Mouse (Mus musculus) embryo, embryonic 9.5 days (tissue): ENCODE results near the gene Gm29133.

Experiments used
- DNase-seq: peaks from one replicate; pipeline ENCODE4 v3.0.0-alpha.2; 2017; ENCODE audit errors: extremely low spot score

The Gm29133 gene

DNA sequence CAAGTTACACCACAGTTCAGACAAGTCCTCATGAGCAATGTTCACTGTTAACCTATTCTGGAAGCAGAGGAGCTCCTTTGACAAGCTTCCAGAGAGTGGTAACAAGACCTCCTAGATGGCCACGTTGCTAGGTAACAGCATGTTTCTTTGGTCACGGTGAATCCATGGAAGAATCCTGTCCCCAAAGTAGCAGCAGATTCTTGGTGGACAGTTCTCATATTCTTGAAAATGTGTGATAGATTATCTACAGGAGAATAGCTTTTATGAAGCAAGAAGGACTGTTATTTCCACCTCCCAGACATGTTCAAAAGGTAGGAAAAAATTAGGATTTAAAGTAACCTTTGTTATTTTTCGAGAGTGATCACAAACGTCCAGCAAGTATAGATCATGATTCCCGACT is at the start of gene Gm29133:
Gm29133 (plus strand) TSS at position 301 of the 400 bp plus-strand sequence.
- peak; percentile 6 for DNase-seq

DNA sequence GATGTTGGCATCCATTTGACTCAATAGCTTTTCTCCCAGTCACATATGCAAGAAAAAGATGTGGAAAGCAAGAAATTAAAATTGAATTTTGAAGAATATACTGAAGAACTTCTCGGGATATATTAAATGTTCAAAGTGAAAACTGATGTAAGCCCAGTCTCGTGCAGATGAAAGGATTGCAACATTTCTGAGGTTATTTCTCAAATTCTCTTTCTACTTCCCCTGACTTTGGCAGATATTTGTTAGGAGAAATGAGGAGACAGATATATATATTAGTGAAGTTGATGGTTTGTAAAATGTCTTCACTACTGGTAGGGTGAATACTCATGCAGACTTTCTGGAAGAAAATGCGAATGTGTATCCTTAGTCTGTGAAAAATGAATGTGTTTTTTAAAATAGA is 48.9 kb upstream of the Gm29133 start:
- no peak for DNase-seq

DNA sequence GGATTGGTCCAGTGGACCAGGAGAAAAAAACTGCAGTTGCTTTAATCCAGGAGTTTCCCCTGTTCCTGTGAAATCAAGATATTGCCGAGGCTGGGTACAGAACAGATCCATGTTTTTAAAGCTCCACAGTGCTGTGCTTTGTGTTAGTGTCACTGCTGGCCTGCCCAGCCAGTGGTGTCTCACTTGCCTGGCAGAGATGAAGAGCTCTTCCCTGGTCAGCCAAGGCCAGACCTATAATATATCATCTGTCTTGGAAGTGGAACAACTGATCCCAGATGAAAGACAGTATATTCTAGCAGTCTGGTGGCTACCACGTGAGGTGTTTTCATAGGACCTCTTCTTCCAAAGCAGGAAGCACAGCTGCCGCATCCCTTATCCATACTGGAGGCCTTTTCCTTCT is 46.7 kb upstream of the Gm29133 start:
- DNase-seq: no peak

DNA sequence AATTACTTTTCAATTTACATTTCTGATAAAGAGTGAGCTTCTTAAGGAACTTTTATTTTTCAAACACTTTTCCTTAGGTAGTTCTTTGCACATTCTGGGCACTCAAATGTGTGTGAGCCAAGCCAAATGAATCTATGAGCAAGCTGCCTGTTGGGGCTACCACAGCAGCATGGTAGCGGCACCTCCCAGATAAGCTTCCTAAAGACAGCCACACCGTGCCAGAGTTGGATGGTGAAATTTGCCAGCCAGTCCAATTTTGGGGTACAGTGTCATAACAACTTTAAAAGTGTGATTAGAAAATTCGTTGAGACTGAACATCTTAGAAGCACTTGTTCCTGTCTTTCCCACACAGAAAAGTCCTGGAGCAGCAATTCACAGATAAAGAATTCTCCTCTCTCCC is 41.5 kb upstream of the Gm29133 start:
- DNase-seq: no peak

DNA sequence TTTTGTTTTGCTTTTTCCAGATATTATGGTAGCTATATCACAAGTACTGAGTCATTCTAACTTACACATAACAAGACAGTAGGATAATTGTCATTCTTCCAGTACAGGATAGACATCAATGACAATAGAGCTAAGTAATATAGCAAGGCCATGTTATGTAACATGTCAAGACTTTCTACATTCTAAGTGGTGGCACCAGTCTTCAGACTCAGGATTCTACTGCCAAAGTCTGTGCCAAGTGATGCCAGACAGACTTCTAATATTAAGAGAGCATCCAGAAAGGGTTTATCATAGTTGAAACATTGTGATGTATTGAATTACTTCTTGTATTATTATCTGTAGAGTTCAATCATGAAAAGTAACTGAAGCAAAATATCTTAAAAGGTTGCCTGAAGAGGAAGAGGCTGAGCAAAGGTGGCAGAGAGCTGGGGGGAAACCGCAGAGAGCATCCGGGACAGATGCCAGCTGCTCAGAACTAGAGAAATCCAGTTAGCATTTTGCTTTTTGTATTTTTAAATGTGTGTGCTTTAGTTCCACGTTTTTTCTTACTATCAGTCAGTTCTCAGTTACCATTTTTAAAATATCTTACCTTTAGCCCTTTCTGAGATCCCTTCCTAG is 34.2 kb upstream of the Gm29133 start:
- DNase-seq: no peak

DNA sequence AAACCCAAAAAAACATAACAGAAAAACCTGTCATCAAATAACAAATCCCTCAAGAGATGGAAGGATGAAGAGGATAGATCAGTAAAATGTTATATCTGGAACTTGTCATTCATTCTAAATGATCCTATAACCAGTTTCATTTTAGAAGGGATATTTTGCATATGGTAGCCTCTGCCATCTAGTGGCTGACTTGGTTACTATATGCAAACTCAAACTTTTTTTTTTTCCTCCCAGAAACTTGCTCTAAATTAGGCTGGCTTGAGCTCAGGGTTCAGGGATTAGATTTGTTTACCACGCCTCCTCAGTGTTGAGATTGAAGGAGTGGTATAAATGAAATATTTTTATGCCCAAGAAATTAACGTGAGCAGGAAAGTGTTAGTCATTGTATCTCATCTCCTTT is 27.3 kb upstream of the Gm29133 start:
- no peak for DNase-seq

DNA sequence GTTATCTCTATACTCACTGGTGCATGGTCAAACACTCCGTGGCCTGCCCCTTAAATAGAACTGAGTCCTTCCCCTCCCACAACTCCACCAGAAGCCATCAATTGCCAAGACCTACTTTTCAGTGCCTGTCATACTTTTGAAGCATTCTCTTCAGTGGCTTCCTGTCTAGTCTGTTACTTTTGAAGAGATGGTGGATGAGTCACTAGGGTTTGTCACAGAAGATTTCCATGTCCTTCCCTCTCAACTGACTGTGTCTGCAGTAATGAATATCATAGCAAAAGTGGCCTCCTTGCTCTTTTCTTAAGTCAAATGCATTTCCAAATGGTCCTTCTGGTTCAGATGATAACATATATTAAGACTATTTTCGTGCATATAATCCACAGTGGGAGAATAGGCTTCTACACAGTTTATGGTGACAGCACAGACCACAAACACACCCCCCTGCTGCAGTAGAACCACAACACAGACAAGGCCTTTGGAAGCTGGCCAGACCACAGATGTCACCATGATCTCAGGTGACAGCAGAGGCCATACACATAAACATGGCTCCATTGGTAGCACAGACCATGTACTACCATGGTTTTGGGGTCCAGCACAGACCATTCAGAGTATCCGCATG is 16.9 kb upstream of the Gm29133 start:
- no peak for DNase-seq

DNA sequence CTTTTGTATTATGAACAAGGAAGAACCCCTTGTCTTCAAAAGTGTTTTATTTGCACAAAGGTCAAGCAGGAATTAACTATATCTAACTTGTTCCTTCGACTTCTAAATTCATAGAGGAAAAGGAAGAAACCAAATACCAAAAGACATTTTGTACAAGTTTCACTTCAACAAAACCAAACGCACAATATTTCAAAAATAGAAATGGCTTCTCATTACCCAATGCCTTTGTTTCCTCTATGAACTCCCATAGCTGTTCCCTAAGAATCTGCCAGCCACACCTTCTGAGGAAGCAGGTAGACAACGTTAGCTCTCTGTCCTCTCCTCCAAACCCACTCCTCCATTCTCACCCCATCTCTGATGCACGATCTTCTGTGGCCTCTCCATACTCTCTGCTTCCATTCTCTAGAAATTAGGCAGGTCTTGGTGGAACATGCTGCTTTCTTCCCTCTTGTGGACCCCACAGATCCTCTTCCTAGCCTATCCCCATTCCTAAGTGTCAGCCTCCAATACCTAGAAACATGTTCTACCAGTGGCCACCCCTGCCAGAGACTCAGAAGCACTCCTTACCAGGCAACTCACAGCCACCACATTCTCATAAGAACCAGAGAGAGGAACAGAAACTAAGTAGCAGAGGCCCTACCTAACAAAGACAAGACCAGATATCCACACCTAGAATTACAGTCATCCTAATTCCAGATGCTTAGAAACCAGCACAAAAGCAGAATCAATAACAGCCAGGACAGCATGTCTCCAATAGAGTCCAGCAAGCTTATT is 4.1 kb upstream of the Gm29133 start:
- DNase-seq: no peak

DNA sequence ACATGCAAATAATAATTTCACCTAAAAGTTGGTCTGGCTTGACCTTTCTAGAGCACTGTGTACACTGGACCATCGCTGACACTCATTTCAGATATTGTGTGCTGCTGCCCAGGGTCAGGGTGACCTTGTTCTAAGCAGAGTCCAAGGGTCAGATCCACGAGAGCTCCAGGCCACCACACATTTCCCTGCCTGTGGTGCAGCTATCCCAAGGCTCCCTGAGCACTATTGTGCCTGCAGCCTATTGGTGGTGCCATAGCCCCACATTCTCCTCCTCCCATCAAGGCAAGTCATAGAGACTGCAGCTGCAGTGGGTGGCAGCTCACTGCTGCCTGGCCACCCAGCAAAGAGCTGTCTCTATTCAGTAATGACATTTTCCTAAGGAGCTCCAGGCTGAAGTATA is 2.7 kb upstream of the Gm29133 start:
- no peak for DNase-seq

DNA sequence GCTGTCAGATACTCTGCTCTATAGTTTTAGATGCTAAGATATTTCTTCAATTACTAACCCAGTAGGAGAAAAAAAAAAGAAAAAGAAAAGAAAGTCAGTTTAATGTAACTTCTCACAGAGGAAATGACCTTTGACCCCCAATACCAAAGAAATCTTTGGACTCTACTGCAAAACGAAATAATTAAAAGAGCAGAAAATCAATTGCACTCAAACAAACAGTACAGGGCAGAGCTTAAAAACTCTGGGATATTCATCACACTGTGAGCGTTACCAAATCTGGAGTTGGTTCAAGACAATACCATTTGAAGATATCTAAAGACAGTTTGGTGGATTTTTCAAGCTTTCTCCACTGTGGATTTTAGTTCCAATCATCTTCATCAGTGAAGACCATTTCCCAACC is 15.4 kb downstream of the Gm29133 start:
- no peak for DNase-seq

DNA sequence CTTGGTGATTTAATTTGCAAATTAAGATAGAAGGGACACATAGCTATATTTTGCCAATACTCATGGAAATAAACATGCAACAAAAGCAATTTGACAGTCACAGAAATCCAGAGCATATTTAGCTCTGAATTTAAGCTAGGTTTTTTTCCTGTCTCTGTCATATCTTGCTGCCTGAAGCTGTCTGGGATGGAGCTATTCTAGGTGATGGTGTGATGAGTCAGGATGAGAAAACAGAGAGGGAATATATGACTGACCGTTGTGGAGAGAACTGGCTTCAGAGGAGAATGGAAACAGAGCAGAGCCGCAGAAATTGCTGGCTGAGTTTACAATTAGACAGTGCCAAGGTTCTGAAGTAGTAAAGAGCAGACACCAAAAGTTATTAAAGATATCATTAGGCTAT is 26.3 kb downstream of the Gm29133 start:
- DNase-seq: no peak

DNA sequence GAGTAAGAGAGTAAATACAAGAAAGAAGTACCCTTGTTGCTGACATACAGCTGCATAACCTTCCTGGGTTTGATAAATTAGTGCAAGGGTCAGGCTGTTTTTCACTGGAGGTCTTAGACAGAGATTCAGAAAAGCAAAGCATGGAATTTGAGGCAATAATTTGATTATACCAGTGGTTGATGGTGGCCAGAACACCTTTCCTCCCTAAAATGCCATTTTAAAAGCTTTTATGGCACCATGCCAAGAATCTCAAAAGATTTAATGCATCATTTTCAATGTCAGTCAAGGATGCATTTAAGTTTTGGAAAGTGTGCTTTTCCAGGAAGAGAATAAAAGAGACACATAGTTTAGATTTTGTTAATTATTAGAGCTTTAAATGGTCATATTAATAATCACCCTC is 60.0 kb downstream of the Gm29133 start:
- no peak for DNase-seq

DNA sequence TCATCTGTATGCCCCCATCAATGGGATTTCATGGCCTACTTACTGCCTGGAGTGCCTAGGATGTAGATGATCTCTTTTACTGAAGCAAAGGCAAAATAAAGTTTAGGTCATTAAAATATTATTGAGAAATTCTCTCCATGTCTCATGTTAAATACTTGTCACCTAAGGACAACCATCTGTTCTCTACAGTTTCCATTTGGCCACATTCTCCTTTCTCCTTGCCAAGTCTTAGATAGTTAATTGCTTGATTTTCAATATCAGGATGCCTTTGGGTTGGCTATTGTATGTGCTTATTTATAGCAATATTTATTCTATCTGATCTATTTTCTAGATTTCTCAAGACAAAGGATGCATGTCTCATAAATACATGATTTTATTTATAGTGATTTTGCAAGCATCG is 75.9 kb downstream of the Gm29133 start:
- no peak for DNase-seq

DNA sequence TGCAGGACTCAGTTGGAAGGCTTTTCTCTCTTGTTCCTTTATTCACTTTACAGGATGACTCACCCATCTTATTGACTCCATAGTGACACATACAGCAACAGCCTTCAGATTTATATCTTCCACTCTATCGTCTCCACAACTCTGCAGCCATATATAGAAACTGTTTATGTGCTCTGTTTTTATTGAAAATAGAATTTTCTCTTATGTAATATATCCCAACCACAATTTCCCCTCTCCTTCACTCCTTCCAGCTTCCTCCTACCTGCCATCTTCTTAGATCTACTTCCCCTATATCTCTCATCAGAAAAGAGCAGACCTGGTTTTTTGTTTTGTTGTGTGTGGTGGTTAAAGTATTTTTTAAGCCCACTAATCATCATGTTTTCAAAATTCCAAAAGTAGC is 76.5 kb downstream of the Gm29133 start:
- no peak for DNase-seq

DNA sequence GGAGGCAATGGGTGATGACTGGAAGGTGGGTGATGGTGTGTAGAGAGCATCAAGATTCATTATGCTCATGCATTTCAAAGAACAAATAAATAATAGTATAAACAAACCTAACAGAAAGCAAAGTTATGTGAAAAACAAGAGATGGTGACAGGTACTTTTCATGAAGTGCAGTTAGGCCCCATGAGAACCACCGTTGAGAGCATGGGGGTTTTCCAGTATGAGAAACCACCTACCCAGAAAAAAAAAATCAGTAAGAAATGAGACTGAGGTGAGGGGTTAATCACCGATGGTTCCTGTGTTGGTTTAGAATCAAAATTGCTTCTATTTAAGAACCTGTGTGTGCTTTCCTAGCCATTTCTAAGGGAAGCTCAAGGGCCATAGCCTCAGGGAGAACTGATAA is 86.8 kb downstream of the Gm29133 start:
- no peak for DNase-seq

DNA sequence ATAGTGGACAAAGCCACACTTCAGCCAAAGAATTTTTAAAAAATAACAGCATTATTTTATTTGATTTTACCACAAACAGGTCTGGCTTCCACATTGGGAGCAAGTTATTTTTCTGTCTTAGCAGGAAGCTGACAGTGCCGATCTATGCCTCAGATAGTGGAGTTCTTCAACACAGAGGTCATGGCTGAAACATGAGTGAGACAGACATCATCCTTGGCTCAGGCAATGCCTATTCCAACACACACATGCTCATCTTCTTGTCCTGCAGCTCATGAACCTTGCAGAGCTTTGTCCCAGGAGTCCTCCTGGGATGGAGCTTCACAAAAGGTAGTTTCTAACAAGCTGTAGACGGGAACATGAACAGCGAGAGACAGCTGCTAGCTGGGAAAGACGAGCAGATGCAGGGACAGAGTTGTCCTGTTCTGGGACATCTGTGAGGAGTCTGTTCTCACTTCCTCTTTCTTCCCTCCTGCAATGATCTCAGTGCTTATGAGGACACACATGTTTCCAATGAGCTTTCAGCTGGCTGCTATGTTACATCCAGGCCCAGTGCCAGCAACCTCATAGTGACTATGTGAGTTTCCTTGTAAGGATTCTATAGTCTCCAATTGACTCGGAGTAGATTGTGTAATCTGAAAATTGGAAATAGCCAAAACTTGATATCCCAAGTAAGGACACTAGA is 87.4 kb downstream of the Gm29133 start:
- DNase-seq: no peak
